Mouse (Mus musculus) heart, adult 11 months (tissue): Measurements from ENCODE around the gene Camsap3.
A peak's percentile ranks its signal among the peaks of the same experiment; 100 is the strongest.

Experiments used
- DNase-seq: peaks from one replicate; pipeline ENCODE4 v3.0.0; 2022

Camsap3 gene

DNA sequence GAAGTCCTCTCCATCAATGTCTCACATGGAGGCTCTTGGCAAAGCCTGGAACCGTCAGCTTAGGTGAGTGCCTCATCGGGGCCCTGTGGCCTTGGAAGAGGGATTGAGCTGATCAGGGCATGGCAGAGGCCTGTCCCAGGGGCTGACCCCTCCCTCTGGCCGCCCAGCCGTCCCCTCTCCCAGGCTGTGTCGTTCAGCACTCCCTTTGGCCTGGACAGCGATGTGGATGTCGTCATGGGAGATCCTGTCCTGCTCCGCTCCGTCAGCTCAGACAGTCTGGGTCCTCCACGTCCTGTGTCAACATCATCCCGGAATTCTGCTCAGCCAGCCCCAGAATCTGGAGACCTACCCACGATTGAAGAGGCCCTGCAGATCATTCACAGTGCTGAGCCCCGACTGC, 16.3 kb downstream of the Camsap3 start:
- no peak for DNase-seq

DNA sequence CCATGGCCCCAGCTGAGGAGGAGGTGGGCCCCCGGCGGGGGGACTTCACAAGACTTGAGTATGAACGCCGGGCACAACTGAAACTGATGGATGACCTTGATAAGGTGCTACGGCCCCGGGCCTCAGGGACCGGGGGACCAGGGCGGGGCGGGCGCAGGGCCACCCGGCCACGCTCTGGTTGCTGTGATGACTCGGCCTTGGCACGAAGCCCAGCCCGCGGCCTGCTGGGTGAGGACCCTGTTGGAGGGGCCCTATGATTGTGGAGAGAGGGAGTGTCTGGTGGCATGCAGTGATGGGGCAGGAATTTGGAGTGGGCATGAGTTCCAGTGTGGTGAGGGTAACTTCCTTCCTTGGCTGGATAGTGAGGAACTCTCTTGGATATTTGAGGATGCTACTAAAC, 19.5 kb downstream of the Camsap3 start:
- DNase-seq, result peak; percentile 90

DNA sequence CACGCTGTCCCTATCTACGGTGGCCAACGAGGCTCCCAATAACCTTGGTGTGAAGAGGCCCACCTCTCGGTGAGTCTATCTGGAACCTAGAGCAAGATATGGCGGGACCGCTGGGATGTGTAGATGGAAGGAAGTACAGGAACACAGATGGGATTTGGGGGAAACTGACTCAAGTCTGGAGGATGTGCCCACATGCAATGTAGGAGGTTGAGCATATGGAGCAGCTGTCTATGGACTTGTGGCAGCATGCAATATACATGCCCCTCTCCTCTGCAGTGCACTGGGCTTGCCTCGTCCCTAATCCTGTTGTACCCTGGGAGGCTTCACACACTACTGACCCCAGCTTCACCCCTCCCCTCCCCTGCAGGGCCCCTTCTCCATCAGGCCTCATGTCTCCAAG, 20.7 kb downstream of the Camsap3 start:
- no peak for DNase-seq

DNA sequence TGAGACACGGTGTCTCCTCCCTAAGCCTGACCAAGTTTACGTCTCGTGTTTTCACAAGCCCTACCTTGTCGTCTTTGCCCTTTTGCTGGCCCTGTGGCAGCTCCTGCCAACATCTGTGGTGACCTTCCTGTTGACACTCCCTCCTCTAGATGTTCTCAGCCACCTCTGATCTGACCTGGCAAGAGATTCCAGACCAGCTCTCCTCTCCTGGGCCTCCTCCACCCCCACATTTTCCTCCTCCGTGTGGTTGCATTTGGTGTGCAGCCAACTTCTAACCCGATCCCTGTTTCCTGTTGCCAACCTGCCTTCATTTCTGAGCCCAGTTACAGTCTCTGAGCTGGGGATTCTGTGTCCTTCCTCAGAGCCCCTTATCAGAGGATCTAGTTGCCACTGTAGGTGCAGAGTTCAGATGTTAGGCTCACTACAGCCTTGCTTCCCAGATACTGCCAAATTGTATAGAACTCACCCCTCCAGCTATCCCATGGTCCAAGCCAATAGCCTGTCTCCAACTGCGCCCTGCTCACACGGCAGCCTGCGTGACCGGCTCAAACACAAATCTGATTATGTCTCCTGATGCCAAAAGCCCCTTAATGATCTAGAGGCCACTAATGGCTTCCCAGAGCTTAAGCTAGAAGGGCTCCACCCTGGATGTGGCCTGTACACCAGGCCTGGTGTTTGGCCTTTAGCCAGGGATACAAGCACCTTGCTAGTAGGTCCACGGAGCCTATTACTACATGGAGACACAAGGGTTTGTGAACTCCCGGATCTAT, 22.1 kb downstream of the Camsap3 start:
- DNase-seq, result peak; percentile 94

DNA sequence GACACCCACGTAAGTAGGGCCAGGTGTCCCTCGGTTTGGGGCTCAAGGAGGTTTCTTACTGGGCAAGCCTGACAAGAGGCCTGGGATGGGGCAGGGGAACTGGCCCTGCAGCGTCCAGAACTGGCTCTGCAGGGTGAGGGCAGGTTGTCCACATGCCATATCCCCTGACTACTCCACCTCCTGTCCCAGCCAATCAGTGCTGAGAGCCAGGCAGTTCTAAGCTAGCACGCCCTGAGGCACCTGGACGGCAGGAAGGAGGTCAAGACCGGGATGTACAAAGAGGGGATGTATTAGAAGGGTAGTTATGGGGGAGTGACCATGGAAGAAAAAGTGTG, 22.7 kb downstream of the Camsap3 start:
- no peak for DNase-seq

DNA sequence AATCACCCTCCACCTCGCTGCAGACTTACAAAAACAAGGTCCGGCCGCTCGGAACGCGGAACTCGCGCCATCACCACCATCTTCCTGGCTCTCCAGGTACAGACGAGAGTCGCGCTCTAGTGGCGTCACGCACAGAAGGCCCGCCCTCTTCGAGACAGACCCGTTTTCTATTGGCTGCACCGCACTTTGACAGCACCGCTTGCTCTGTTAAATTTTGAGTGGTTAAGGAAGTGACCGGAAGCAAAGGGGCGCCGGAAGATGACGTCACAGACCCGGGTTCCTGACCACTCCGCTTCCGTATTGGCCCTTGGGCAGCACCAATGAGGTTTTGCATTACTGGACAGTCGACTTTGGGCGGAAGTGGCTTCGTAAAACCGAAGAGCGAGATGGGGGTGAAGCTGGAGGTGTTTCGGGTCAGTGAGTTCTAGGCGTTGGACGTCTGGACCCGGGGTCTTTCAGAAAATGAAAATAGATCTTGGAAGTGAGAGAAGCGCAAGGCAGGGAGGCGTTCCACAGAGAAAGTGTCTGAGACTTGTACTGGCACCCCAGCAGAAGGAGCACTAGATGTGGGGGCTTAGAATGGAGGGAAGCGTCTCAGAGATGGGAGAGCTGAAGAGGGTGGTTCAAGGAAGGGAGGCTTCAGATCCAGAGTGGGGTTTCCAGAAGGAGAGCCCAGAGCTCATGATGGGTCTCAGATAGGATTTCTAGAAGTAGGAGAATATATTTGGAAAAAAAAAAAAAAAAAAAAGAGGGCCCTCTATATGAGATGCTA, 34.3 kb downstream of the Camsap3 start, which contains the start of the genes Xab2 and Pet100:
Gene Xab2, minus strand, starts transcription at position 118 of the 772 bp plus-strand sequence.
Gene Pet100, plus strand, starts transcription at position 350 of the 772 bp plus-strand sequence.
- DNase-seq, result peak; percentile 100

DNA sequence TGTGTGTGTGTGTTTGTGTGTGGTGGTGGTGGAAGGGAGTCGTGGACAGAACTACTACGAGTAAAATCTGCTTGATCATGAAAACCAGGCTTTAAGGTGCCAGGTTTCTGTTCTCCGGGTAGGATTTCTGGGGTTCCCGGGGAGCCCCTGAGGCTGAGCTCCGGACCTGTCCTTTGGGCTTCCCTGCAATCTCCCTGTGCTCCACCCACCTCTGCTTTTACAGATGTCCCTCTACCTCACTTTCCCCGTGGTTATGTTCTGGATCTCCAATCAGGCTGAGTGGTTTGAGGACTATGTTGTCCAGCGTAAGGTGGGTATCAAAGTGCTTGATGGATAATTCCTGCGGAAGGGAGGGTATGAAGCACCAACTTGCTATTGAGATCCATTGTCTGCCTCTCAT, 35.0 kb downstream of the Camsap3 start:
- no peak for DNase-seq

DNA sequence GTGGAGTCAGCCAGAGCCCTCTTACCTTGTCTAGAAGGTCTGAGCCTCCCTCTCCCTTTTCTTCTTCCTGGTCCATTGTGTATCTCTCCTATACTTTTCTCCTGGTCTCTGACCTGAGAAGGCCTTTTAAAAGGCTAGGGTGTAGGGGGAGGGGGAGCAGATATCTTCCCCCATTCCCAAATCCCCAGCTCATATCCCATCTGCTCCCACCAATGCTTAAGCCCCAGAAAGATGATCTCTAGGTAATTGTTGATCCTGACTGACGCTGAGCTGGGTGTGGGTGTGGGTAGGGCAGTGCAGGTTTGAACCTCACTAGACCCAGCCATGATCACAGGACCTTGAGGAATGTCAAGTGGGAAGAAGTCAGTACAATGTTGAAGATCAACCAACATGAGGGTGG, 38.4 kb downstream of the Camsap3 start, which contains the start of gene Pcp2:
Gene Pcp2, minus strand, starts transcription at position 101 of the 400 bp plus-strand sequence.
- no peak for DNase-seq

DNA sequence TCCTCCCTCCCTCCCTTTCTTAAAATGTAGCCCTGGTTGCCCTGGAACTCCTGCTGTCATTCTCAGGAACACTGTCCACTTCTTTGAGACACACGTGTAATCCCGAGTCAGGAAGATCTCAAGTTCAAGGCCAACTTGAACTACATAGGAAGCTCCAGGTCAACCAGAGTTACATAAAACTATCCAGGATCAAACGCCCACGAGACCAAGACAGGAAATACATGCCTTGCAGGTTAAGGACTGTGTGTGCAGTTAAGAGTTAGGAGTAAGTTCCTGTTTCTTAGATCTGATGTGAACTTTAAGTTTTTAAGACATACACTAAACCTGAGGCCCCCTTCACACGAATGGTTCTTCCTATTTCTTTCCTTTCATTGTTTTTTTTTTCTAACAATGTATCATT, 39.9 kb downstream of the Camsap3 start:
- no peak for DNase-seq

DNA sequence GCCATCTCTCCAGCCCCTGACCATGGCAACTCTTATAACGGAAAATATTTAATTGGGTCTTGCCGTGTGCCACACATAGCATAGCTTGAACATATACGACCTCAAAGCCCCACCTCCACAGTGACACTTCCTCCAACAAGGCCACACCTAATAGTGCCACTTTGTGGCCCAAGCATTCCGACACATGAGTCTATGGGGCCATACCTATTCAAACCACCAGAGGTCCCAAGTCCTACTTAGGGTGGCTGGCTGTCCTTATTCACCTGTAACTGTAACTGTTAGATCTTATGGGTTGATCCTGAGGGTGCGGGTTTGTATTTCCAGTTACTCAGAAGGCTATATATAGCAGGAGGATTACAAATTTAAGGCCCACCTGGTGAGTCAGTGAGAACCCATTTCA, 40.9 kb downstream of the Camsap3 start:
- DNase-seq, result no peak

DNA sequence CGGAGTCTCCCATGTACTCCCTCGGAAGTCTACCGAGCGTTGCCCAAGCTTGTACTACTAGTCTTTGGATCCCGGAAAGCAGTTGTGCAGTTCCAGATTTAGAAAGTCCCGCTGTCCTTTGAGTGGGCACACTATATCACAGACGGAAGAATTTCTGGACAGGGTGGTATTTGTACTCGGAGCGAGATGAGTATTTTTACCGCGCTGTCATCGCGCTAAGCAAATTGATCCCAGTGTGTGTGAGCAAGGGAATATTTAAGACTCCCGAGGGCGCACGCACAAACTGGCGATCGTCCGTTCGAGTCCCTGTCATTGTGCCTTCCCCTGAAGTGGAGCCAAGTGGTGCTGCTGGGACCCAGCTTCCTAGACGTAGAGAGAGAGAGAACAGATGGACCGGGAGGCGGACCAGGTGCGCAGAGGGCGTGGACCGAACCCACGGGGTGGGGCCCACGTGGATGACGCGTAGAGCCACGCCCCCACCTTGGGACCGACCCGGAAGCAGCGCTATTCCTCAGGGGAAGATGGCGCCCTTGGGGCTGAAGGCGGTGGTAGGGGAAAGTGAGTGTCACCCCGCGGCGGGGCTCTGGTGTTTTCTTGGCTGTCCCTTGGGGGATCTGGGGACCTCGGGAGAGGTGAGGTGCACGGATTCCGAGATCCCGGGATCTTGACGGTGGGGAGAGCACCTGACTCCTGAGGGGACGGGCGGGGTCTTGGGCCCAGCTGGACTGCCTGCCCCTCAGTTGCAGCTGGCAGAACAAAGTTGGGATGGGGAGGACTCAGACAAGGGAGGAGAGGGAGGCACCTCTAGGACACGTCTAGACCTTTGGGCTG, 43.8 kb downstream of the Camsap3 start, which contains the start of gene Stxbp2:
Gene Stxbp2, plus strand, starts transcription at position 309 of the 831 bp plus-strand sequence.
- peak; percentile 94 for DNase-seq

DNA sequence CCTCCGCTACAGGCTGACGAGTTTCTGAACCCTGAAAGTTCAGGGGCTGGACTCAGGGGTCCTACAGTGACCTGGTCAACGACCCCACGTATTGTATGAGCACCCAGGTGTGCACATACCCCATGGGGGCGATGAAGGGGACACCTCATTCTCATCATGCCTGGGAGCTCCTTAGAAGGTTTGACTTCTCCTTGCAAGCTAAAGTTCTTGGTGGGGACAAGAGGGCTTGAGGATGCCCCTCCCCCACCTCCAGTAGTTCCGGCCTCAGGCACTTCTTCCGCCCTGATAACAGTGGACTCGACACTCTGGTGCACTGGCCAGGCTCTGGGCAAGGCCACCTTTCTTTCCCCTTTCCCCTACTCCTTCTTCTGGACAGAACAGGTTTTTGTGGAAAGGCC, 44.4 kb downstream of the Camsap3 start:
- peak; percentile 88 for DNase-seq

DNA sequence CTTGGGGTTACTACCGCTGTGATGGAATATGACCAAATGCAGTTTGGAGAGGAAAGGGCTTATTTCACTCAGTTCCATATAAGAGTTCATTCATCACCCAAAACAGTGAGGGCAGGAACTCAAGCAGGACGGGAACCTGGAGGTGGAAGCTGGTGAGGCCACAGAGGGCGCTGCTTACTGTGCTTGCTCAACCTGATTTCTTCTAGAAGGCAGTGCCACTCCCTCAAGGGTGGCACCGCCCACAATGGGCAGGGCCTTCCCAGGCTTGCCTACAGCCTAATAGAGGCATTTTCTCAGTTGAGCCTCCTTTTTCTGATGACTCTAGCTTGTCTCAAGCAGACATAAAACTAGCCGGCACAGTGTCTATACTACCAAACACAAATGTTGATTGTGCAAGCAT, 58.7 kb downstream of the Camsap3 start:
- DNase-seq, result peak; percentile 92

DNA sequence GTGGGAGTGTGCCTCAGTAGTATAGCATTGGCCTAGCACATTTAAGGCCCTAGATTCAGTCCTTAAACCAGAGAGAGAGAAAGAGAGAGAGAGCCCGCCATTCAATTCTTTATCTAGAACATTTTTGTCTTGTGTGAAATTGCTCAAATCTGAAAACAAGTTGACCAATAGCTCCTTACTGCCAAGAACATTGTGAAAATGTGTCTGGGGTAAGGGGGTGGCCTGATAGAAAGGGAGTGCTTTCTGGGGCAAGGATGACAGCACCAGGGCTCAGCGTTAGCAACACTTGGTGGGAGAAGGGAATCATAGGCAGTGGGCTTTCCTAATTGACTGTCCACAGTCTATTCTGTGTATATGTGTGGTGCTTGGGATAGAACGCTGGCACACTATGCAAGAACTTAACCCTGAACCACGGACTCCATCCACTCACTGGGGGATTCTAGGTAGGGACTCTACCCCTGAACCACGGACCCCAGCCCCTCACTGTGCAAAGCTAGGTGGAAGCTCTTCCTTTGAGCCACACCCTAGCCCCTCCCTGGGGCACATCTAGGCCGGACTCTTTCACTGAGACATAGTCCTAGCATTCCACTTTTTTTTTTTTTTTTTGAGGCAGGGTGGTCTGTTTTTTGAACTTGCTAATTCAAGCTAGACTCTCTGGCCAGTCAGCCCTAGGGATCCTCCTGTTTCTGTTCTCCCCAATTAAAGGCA, 59.9 kb downstream of the Camsap3 start:
- no peak for DNase-seq

DNA sequence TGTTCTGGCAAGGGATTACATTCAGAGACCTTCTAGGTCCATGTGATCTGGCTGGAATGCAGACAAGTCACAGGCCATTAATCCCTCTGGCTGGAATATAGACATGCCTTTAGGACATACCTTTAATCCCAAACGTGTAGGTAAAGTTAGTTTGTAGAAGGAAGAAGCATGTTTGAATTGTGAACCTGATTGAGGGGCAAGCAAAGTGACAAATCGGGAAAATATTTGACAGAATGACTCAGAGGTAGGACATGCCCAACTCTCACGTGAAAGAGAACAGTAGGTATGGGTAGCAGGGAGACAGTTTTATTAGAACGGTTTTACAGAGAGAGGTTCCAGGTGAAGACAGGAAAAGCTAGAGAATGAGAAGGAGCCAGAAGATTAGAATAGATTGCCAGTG, 60.5 kb downstream of the Camsap3 start:
- no peak for DNase-seq

DNA sequence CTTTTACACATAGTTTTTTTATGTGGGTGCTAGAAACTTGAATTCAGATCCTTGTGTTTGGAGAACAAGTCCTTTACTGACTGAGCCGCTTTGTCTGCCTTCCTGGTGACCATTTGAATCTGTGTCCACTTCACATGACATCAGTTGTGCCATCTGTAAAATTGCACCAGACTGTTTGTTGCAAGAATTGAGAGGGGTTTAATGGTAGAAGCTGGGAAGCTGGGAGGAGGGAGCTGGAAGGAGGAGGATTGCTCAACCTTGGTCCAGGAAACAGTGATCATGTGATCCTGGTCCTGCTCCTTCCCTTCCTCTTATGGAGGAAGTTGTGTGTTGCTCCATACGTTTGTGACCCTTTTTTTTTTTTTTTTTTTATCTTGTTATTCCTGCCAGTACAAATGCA, 61.2 kb downstream of the Camsap3 start:
- no peak for DNase-seq

DNA sequence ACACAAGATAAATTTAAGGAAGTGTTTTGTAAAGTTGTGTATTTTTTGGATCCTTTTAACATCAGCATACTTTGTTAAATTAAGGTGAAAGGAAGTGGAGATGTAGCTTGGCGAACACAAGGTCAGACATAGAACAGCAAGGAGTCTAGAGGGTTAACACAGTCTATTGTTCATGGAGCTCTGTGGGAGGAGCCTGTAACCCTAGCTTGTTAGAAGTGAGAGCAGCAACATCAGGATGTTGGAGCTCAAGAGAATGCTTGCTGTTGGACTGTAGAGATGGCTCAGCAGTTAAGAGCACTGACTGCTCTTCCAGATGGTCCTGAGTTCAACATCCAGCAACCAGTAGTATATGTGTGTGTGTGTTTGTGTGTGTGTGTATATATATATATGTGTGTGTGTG, 61.9 kb downstream of the Camsap3 start:
- no peak for DNase-seq

DNA sequence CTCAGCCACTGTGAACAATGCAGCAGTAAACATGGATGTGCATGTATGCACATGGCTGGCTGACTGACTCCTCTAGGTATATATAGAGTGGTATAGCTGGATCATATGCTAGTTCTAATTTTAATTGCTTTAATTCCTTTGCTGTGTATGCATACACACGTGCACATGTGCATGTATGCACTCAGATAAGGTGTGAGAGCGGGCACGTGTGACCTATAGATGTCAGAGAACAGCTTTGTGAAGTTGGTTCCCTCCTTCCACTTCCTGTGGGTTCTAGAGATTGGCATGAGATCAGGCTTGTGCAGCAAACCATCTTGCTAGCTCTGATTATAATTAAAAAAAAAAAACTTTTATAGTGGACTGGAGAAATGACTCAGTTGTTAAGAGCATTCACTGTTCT, 65.8 kb downstream of the Camsap3 start:
- DNase-seq, result no peak

DNA sequence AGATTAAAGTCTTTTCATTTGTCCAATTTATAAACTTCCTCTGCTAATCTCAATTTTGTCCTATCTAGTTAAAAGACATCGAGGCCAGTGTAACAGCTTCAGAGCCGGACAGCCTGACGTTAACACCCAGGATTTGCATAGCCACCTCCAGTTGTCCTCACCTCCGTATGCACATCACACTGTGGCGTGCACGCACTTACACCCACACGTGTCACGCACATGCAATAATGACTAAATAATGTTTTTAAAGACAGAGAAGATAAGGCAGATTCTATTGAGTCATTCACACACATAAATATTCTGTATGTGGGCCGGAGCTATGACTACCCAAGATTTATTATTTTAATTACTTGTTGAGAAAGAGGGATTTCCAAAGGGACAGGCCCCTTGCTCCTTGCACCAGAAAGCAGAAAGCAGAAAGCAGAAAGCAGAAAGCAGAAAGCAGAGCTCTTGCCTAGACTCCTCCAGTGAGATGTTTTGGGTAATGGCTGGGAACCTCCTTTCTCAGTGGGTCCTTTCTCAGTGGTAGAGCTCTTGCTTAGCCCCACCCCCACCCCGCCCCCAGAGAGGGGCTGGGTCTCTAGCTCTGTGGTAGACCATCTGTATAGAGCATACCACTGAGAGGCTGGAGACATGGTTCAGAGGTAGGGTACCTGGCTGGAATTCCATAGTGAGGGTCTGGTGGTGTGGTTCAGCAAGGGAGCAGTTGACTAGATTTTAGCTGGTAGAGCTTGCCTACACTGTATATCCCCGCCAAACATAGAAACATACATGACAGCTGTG, 67.8 kb downstream of the Camsap3 start:
- no peak for DNase-seq

DNA sequence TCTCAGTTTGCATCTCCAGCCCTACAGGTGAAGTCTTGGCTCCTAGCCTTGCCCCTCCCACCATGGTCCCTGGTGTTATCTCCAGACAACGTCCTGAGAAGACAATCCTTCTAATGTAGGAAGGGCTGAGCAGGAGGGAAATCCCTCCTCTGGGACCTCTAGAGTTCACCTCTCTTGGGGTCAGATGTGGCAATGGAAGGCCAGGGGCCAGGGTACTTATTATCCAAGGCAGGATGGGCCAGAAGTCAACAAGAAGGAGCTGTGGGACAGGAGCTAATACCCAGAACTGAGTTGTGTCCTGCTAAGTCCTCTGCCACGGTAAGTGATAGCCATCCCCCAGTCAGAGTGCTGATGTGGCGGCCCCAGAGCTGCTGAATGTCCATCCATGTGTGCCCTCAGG, 68.4 kb downstream of the Camsap3 start, which contains the start of gene Retn:
Gene Retn, plus strand, starts transcription at position 245 of the 400 bp plus-strand sequence.
- DNase-seq, result no peak

DNA sequence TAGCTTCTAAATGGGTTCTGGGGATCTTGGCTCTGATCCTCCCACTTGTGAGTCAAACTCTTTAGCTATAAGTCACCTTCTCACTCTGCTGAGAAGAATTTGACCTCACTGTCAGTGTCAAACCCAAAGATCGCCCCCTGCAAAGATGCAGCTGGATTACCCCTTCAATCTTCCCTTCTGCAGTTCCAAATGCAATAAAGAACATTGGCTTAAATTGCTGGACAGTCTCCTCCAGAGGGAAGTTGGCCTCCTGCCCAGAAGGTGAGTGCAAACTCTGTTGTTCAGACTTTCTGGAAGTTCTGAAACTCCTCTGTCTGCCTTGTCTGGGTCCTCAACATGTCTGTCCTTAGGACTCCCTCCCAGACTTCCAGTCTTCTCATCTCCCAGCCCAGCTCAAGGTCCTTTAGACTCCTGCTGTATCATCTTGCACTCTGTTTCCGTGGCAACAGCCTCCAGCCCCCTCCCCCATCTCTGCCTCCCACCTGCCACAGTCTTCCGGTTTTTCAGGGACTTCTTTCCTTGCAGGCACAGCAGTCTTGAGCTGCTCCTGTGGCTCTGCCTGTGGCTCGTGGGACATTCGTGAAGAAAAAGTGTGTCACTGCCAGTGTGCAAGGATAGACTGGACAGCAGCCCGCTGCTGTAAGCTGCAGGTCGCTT, 69.8 kb downstream of the Camsap3 start:
- no peak for DNase-seq
